Mouse (Mus musculus): ENCODE results near the gene Wdr43. TPM values are rescaled to one million over a fixed set of nuclear protein-coding genes. Genes with fewer than 3 reads are reported as not detected.

Gene Wdr43
- 38.8 and 57.0 TPM in 2 replicates for polyA plus RNA-seq (2014; fragmentation: Nextera tagmentation; extraction: Ambion mirVana)

DNA sequence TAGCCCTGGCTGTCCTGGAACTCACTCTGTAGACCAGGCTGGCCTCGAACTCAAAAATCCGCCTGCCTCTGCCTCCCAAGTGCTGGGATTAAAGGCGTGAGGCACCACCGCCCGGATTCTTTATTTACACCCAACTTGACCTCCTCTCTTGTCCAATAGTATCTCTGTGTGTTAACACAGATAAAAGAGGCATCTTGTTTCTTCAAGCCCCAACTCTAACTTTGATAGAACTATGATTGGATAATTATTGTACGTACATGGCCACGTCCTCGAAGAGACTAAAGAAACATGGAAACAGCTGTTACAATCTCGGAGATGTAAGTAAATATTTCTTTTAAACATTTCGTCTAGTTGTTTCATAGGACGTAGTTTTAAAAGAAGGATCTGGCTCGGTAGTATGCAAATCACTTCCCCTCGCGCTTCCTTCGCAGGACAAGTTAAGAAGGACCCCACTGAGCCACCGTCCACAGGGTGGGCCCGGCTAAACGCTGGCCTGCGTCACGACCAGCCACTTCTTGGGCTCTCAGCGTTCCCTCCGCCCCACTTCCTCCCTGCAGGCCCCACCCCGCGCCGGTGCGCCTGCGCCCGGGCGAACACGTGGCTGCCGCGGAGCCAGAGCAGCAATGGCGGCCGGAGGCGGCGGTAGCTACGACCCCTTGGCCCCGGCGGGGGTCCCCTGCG lies at the start of gene Wdr43:
Gene Wdr43, plus strand, starts transcription at position 258 of the 681 bp plus-strand sequence.
- no peaks in the 10 kb centered on the region for H3K9me3 ChIP-seq (ENCODE audit: control insufficient read depth, low read length)
- peak; percentile 100 for ATAC-seq (ENCODE audit: low FRiP score, low TSS enrichment)
- peak within 1 kb of the TSS; percentile 74 for H3K27ac ChIP-seq (replicated peaks; ENCODE audit: low read depth, low read length)
- H3K4me3 ChIP-seq (replicated peaks; ENCODE audit: low read depth, low read length), result peak within 1 kb of the TSS; percentile 97
- no peaks in the 10 kb centered on the region for H3K27me3 ChIP-seq (ENCODE audit: control insufficient read depth, insufficient read depth, low read length)
- peak within 1 kb of the TSS; percentile 89 for H3K4me2 ChIP-seq (ENCODE audit: low read length)
- peak; percentile 99 for DNase-seq
- 5% methylated on average over 40 of the region's 40 CpGs for WGBS
- H3K9ac ChIP-seq (replicated peaks; ENCODE audit: low read length), result peak within 1 kb of the TSS; percentile 80
- H3K4me1 ChIP-seq (ENCODE audit: control insufficient read depth, insufficient read depth, low read length), result peaks cover 14% of the 10 kb centered on the region
- H3K36me3 ChIP-seq (ENCODE audit: control insufficient read depth, insufficient read depth, low read length), result peaks cover 7% of the 10 kb centered on the region; the same call in 1 of the 2 replicates

- DNase-seq, result no peak
- Histone ChIP-seq H3K9ac (replicated peaks; ENCODE audit: low read length) (no peak overlapping the region), H3K4me2 (ENCODE audit: low read length) (no peak overlapping the region), H3K4me1 (ENCODE audit: control insufficient read depth, insufficient read depth, low read length) (no peaks in the 10 kb centered on the region), H3K27me3 (ENCODE audit: control insufficient read depth, insufficient read depth, low read length) (no peaks in the 10 kb centered on the region), H3K36me3 (ENCODE audit: control insufficient read depth, insufficient read depth, low read length) (no peaks in the 10 kb centered on the region), H3K9me3 (ENCODE audit: control insufficient read depth, low read length) (no peaks in the 10 kb centered on the region), H3K4me3 (replicated peaks; ENCODE audit: low read depth, low read length) (no peak overlapping the region), H3K27ac (replicated peaks; ENCODE audit: low read depth, low read length) (no peak overlapping the region)
- WGBS, result 88% methylated on average over 1 of the region's 1 CpGs
- ATAC-seq (ENCODE audit: low FRiP score, low TSS enrichment), result no peak
Observed at GRCm38 (mm10) chr17:71579176-71579705, 36.5 kb upstream of the Wdr43 start.

DNA sequence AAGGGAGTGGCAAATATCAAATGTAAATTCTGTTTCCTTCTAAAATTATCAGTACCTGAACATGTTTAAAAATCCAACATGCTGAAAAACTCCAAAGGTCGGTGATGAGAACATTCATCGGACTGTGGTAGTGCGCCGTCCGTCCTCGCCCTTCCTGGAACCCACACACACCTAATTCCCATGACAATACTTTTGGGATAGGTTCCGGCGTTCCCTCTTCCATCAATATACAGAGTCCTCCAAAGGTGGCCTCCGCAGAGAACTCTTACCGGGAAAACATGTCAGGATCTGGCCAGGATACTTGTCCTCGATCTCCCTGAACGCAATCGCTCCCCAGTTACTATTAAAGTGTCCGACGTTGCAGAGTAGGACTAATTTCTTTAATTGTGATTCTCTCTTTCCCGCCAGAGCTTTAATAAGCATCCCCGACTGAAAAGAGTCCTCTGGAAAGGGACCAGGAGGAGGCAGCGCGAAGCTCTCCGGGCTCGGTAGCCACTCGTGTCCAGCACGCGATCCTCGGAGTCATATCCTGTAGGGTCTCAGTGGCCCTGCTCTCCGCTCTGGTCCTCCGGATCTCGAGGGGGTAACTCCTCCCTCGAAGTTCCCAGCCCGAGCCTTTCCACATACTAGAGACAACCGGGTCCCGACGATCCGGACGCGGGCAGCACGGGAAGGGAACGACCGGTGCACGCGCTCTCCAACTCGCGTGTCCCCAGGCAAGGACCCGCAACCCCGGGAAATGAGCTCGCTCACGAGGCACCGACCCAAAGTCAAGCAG lies 17.6 kb upstream of the Wdr43 start:
- DNase-seq (no peak), ATAC-seq (ENCODE audit: low FRiP score, low TSS enrichment) (no peak; the same call in 1 of the 2 replicates)
- under 1% methylated on average over 48 of the region's 48 CpGs for WGBS

DNA sequence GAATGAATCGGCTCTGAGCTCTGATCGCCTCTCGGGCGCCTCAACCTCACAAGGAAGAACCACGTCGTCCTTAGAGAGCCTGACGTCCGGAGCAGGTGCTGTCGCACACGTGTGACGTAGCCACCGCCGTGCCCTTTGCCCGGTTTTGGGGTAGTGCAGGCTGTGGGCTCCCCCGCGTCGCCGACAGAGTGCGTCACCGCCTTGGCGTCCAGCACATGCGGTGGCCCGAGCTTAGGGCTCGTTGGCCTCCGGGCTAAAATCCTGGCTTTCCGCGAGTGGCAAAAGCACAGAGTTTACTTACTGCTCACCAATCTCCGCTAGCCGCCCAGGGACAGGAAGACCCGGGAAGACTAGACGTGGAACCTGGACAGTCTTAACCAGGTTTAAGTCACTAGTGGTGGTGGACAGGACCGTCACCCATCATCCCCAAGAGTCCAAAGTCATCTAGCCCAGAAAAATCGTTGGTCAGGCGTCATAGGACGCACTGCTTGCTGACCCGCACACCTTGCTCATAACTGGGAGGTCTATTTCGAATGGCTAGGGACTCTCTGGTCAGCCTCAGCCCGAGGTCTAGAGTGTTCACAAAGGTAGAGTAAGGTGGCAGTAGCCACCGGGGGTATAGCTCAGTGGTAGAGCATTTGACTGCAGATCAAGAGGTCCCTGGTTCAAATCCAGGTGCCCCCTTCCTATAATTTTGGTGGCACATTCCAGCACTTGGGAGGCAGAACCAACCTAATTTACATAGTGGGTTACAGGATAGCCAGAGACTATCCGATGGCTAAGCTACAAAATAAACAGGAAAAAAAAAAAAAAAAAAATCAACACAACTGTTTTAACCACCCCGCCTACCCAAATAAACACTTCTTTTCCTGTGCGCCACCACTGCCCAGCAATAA lies 16.8 kb upstream of the Wdr43 start:
- H3K27ac ChIP-seq (replicated peaks; ENCODE audit: low read depth, low read length), result peak overlapping the region; percentile 74
- H3K9me3 ChIP-seq (ENCODE audit: control insufficient read depth, low read length), result no peaks in the 10 kb centered on the region
- H3K4me3 ChIP-seq (replicated peaks; ENCODE audit: low read depth, low read length), result peak overlapping the region; percentile 74
- DNase-seq, result peak; percentile 96
- no peaks in the 10 kb centered on the region for H3K36me3 ChIP-seq (ENCODE audit: control insufficient read depth, insufficient read depth, low read length)
- ATAC-seq (ENCODE audit: low FRiP score, low TSS enrichment), result peak; percentile 96
- H3K9ac ChIP-seq (replicated peaks; ENCODE audit: low read length), result peak overlapping the region; percentile 77
- WGBS, result 6% methylated on average over 42 of the region's 42 CpGs
- peaks cover 24% of the 10 kb centered on the region for H3K4me1 ChIP-seq (ENCODE audit: control insufficient read depth, insufficient read depth, low read length)
- no peaks in the 10 kb centered on the region for H3K27me3 ChIP-seq (ENCODE audit: control insufficient read depth, insufficient read depth, low read length)
- peak overlapping the region; percentile 92 for H3K4me2 ChIP-seq (ENCODE audit: low read length)

More for the DNA sequence above, 17.6 kb upstream of the Wdr43 start:
- H3K27me3 ChIP-seq (ENCODE audit: control insufficient read depth, insufficient read depth, low read length), result no peaks in the 10 kb centered on the region
- H3K36me3 ChIP-seq (ENCODE audit: control insufficient read depth, insufficient read depth, low read length), result no peaks in the 10 kb centered on the region
- H3K27ac ChIP-seq (replicated peaks; ENCODE audit: low read depth, low read length), result peak overlapping the region; percentile 74
- H3K4me1 ChIP-seq (ENCODE audit: control insufficient read depth, insufficient read depth, low read length), result peaks cover 24% of the 10 kb centered on the region
- no peaks in the 10 kb centered on the region for H3K9me3 ChIP-seq (ENCODE audit: control insufficient read depth, low read length)
- peak overlapping the region; percentile 77 for H3K9ac ChIP-seq (replicated peaks; ENCODE audit: low read length)
- H3K4me3 ChIP-seq (replicated peaks; ENCODE audit: low read depth, low read length), result peak overlapping the region; percentile 74
- H3K4me2 ChIP-seq (ENCODE audit: low read length), result peak overlapping the region; percentile 92

GRCm38 (mm10) chr17:71616319-71617032 lies 781 bp downstream of the Wdr43 start:
- Histone ChIP-seq H3K36me3 (ENCODE audit: control insufficient read depth, insufficient read depth, low read length) (peaks cover 7% of the 10 kb centered on the region; the same call in 1 of the 2 replicates), H3K9ac (replicated peaks; ENCODE audit: low read length) (peak overlapping the region; percentile 80), H3K27ac (replicated peaks; ENCODE audit: low read depth, low read length) (peak overlapping the region; percentile 74), H3K4me2 (ENCODE audit: low read length) (peak overlapping the region; percentile 89), H3K9me3 (ENCODE audit: control insufficient read depth, low read length) (no peaks in the 10 kb centered on the region), H3K4me1 (ENCODE audit: control insufficient read depth, insufficient read depth, low read length) (peaks cover 14% of the 10 kb centered on the region), H3K4me3 (replicated peaks; ENCODE audit: low read depth, low read length) (peak overlapping the region; percentile 97), H3K27me3 (ENCODE audit: control insufficient read depth, insufficient read depth, low read length) (no peaks in the 10 kb centered on the region)
- peak; percentile 88; the same call in 1 of the 2 replicates for ATAC-seq (ENCODE audit: low FRiP score, low TSS enrichment)
- WGBS, result 0% methylated on average over 64 of the region's 73 CpGs
- DNase-seq, result peak; percentile 30

GRCm38 (mm10) chr17:71617033-71617362 lies 1.3 kb downstream of the Wdr43 start:
- ATAC-seq (ENCODE audit: low FRiP score, low TSS enrichment) (no peak), DNase-seq (peak; percentile 4)
- Histone ChIP-seq H3K36me3 (ENCODE audit: control insufficient read depth, insufficient read depth, low read length) (peaks cover 7% of the 10 kb centered on the region; the same call in 1 of the 2 replicates), H3K4me3 (replicated peaks; ENCODE audit: low read depth, low read length) (peak overlapping the region; percentile 97), H3K9me3 (ENCODE audit: control insufficient read depth, low read length) (no peaks in the 10 kb centered on the region), H3K27ac (replicated peaks; ENCODE audit: low read depth, low read length) (no peak overlapping the region), H3K9ac (replicated peaks; ENCODE audit: low read length) (peak overlapping the region; percentile 80), H3K4me2 (ENCODE audit: low read length) (peak overlapping the region; percentile 89), H3K27me3 (ENCODE audit: control insufficient read depth, insufficient read depth, low read length) (no peaks in the 10 kb centered on the region), H3K4me1 (ENCODE audit: control insufficient read depth, insufficient read depth, low read length) (peaks cover 14% of the 10 kb centered on the region)
- under 1% methylated on average over 10 of the region's 10 CpGs for WGBS

DNA sequence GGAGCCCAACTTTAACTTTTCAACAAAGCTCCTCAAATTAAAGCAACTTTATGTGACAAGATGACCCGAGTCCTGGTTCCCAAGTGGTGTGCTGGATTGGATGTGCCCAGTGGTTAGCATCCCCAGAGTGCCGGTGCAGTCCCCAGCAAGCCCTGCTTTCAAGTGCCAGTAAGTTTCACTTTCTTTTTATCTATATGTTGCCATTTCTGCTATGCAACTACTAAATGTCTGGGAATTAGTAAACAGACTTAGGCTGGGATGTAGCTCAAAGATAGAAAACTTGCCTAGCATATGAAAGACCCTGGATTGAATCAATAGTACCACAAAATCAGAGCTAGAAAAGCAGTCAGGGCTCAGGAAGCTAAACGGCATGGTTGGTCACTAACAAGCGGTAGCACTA lies 2.3 kb downstream of the Wdr43 start:
- H3K9me3 ChIP-seq (ENCODE audit: control insufficient read depth, low read length), result no peaks in the 10 kb centered on the region
- no peak overlapping the region for H3K4me3 ChIP-seq (replicated peaks; ENCODE audit: low read depth, low read length)
- H3K27ac ChIP-seq (replicated peaks; ENCODE audit: low read depth, low read length), result no peak overlapping the region
- no peaks in the 10 kb centered on the region for H3K27me3 ChIP-seq (ENCODE audit: control insufficient read depth, insufficient read depth, low read length)
- H3K4me1 ChIP-seq (ENCODE audit: control insufficient read depth, insufficient read depth, low read length), result peaks cover 14% of the 10 kb centered on the region
- H3K9ac ChIP-seq (replicated peaks; ENCODE audit: low read length), result no peak overlapping the region
- H3K36me3 ChIP-seq (ENCODE audit: control insufficient read depth, insufficient read depth, low read length), result peaks cover 7% of the 10 kb centered on the region; the same call in 1 of the 2 replicates
- peak overlapping the region; percentile 89 for H3K4me2 ChIP-seq (ENCODE audit: low read length)
- DNase-seq, result no peak
- 84% methylated on average over 4 of the region's 4 CpGs for WGBS
- ATAC-seq (ENCODE audit: low FRiP score, low TSS enrichment), result no peak

All from midbrain, embryonic 14.5 days (tissue).